Mouse (Mus musculus) thymus, postnatal 25 days (tissue): ENCODE measurements around the gene Mical2.

Experiments
- DNase-seq: peaks from one replicate; pipeline ENCODE4 v3.0.0; 2022

The Mical2 gene

GRCm38 (mm10) chr7:112321798-112322794 lies 96.4 kb downstream of the Mical2 start:
- DNase-seq: peak; percentile 56

DNA sequence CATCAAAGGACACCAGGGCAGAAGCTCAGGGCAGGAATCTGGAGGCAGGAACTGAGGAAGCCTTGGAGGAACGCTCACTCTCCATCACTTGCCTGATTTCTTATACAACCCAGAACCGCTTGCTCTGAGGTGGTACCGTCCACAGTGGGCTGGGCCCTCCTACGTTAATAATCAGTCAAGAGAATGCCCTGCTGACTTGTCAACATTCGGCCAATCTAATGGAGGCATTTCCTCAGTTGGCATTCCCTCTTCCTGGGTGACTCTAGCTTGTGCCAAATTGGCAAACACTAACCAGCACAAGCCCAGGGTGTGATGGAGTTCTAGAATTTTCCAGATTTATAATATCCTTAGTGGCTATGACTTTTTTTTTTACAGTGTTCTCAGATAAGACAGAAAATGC lies 98.9 kb downstream of the Mical2 start:
- DNase-seq: no peak

GRCm38 (mm10) chr7:112326852-112327251 lies 101.2 kb downstream of the Mical2 start:
- DNase-seq: no peak

GRCm38 (mm10) chr7:112328969-112329368 lies 103.3 kb downstream of the Mical2 start:
- peak; percentile 61 for DNase-seq

DNA sequence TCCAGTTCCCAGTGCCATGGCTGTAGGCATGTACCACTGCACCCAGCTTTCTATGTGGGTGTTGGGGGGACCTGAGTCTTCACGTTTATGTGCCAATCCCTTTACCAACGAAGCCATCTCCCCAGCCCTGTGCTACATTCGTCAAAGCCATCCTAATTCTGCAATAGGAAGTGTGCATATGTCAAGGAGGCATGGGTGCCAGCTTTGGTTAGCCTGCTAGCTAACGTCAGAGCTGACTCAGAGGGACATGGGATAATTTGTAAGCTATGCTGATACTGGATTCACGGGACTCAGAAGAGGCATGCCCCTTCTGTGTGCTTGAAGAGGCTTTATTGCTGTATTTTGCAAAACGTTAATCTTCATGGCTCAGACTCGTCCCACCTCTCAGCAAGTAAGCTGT lies 103.8 kb downstream of the Mical2 start:
- no peak for DNase-seq

DNA sequence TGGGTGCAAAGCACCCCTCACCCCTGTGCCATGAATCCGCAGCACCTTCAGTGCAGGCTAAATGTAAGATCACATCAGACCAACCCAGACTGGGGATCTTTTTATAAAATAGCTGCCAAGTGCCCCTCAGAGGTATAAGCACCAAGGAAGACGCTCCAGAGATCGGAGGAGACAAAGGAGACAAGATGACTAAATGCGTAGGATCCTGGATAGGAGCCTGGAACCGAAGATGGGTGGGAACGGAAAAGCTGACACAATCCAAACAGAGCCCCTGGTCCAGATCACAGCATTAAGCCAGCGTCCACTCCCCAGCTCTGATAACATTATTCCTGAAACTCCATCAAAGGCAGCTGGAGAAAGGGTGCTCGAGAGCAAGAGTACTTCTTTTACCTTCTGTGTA lies 105.3 kb downstream of the Mical2 start:
- no peak for DNase-seq

- DNase-seq: no peak
Measured at GRCm38 (mm10) chr7:112331804-112332203, 106.1 kb downstream of the Mical2 start.

DNA sequence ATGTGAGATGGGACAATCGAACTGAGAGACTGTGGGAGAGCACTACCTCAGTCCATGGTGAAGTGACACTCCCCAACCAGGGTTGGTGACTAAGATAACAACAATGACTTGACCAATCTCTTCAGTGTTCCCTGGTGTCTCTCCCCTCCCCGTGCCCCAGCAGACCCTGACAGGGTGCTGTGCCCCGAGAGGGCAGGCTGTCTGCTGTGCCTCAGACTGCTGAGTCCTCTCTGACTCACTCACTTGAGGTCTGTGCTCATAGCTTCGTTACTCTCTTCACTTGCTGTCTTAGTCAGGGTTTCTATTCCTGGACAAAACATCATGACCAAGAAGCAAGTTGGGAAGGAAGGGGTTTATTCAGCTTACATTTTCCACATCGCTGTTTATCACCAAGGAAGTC lies 106.8 kb downstream of the Mical2 start:
- DNase-seq: no peak

GRCm38 (mm10) chr7:112333404-112333803 lies 107.7 kb downstream of the Mical2 start:
- DNase-seq: no peak

DNA sequence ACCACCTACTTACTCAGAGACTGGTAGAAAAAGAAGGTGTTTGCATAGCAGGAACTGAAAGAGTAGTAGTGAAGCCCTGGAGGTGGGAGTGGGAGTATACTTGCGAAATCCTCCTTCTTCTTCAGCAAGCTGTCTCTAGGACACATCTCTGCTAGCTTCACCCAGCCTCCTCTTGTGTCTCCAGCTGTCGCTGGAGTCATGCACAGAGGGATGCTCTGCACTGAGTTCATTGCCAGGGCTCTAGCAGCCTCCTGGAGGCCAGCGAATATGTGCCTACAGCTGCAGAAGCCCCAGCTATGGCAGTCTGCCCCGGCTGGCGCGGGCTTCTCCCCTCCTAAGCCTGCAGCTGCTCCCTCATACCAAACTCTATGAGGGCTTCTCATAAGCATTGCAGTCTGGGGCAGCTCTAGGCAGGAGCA lies 110.6 kb downstream of the Mical2 start:
- DNase-seq: no peak

- DNase-seq: no peak
Measured at GRCm38 (mm10) chr7:112336769-112337168, 111.1 kb downstream of the Mical2 start.

- no peak for DNase-seq
Measured at GRCm38 (mm10) chr7:112337736-112338135, 112.1 kb downstream of the Mical2 start.

DNA sequence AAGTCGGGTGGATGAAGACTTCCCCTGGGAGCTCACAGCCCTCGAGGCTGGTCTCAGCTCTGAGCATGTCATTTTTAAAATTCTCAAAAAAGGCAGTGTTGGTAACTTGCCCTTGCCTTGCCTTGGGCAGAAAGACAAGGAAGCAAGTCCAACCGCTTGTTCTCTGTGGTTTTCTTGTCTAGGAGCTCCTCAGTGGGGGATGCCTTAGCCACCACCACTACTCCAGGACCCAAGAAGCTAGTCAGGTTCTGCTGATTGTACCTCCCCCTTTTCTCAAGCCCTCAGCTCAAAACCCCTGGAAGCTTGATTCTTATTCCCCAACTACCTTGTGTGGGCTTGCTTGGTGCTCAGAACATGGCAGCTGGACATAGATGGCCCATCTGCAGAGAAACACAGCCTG lies 115.4 kb downstream of the Mical2 start:
- no peak for DNase-seq

DNA sequence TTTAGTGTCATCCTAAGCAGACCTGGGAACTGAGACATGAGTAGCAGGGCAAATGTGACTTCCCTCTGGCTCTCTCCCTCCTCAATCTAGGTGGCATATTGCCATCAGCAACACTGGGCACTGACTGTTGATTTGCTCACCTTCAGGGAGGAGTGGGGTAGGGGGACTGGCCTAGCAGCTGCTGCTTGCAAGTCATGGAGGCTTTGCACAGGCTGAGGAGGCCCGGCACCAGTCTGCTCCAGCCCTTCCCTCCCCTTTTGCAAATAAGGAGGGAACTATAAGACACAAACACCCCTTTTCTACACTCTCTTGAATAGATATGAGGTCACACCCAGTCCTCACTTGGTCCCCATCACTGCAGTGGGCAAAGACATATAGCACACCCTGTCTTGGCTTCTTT lies 120.0 kb downstream of the Mical2 start:
- no peak for DNase-seq

- DNase-seq: no peak
Measured at GRCm38 (mm10) chr7:112351541-112351940, 125.9 kb downstream of the Mical2 start.

- no peak for DNase-seq
Measured at GRCm38 (mm10) chr7:112352005-112352404, 126.3 kb downstream of the Mical2 start.

DNA sequence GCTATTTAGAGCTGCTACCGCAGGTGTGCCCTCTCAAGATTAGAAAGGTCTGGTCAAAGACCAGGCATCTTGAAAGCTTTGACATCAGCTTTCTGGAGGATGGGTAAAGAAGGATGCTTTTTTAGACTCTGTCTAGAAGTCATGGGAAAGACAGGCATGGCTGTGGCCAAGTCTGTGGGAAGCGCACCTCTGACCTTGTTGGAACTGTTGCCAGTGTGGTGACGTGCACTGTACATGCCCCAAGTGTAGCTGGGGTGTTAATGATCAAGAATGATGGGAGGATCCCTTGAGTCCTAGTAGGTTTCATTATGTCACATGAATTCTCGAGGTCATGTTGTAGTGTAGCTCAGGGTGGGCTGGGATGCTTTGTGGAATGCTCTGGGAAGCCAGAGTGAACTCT lies 127.4 kb downstream of the Mical2 start:
- no peak for DNase-seq

GRCm38 (mm10) chr7:112353939-112354338 lies 128.3 kb downstream of the Mical2 start:
- DNase-seq: no peak

- no peak for DNase-seq
Measured at GRCm38 (mm10) chr7:112354503-112354951, 128.9 kb downstream of the Mical2 start.

GRCm38 (mm10) chr7:112359594-112359993 lies 133.9 kb downstream of the Mical2 start:
- DNase-seq: no peak

DNA sequence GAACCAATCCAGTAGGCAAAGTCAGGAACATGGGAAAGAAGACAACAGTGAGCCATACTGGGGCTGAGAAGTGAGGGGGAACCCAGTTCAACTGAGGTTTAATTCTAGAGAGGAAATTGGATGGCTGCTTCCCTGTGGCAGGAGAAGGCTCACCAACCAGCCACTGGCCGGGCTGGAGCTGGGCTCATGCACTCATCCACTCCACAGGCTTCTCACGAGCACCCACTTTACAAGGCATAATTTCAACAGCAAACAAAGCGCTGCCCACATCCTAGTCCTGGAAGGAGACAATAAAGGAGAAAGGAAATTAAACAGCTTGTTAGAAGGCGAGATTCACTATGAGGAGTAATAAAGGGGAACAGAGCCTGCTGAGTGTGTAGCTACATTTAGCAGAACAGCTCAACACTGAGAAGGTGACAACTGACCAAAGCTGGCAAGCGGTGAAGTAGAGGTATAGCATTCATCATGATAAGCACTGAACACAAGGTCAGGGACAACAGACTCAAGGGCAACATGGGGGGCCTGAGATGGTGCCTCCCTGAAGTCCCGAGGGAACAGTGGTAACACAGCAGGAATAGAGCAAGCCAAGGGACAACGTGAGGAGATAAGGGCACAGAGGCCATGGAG lies 137.0 kb downstream of the Mical2 start:
- DNase-seq: no peak

- no peak for DNase-seq
Measured at GRCm38 (mm10) chr7:112365864-112366263, 140.2 kb downstream of the Mical2 start.

GRCm38 (mm10) chr7:112369046-112369445 lies 143.4 kb downstream of the Mical2 start:
- peak; percentile 80 for DNase-seq

GRCm38 (mm10) chr7:112369977-112370376 lies 144.3 kb downstream of the Mical2 start:
- no peak for DNase-seq
